Mouse (Mus musculus): Measurements from ENCODE around the gene Grm4.

Grm4 gene

GRCm38 (mm10) chr17:27511865-27512618 lies 9.2 kb downstream of the Grm4 start:
- no peak for DNase-seq (ENCODE audit: low spot score)

- no peak for DNase-seq (ENCODE audit: low spot score)
Observed at GRCm38 (mm10) chr17:27511125-27511735, 10.0 kb downstream of the Grm4 start.

- DNase-seq (ENCODE audit: low spot score) = no peak
Observed at GRCm38 (mm10) chr17:27510258-27511124, 10.7 kb downstream of the Grm4 start.

DNA sequence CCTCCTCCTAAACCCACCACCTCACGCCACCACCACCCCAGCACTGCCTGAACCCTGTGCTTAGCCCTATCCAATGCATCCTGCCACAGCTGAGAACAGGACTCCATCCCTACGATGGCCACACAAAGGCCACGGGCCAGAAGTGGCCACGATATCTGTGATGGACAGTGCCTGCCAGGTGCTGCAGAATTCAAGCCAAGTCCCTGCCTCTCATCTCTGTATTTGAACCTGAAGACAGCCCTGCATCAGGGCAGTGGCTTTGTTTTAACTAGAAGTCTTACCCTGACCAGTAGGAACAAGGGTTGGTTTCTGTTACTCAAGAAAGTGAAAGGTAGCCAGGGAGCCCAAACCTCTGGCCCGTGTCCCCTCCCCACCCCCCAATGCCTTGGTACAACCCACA lies 12.1 kb downstream of the Grm4 start:
- DNase-seq (ENCODE audit: low spot score) = no peak

DNA sequence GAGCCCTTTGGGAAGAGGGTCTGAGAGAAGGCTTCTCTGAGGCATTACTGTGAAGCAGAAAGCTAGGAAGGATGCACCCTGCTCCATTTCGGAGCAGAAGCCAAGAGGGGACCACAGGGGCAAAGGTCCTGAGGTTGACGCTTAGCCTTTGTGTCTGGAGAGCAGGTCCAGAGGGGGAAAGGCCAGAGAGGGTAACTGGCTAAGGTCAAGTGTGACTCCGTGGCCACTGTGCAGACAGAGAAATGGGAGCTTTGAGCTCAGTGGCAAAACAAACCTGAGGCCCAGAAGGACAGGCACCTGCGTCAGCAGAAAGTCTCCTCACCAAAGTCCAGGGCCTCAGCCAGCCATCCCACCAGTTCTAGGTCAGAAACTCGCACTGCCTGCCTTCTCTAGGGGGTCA lies 12.7 kb downstream of the Grm4 start:
- DNase-seq (ENCODE audit: low spot score) = no peak

DNA sequence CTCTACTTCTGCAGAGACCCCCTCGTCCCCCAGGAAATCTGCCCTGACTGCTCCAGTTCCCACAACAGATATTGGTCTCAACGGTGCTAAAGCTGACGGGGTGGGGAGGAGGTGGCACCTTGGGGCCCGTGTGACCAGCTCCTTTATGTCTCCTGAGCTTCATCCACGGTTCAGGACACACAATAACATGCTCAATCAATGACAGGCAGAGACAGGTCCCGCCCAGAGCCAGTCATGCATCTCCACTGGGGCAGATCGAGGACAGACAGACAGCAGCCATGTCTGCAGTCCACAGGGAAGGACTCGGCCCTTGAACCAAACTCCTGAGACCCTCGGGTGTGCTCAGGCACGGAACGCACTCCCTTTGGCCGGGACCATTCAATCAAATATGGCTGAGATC lies 13.2 kb downstream of the Grm4 start:
- DNase-seq (ENCODE audit: low spot score) = no peak

DNA sequence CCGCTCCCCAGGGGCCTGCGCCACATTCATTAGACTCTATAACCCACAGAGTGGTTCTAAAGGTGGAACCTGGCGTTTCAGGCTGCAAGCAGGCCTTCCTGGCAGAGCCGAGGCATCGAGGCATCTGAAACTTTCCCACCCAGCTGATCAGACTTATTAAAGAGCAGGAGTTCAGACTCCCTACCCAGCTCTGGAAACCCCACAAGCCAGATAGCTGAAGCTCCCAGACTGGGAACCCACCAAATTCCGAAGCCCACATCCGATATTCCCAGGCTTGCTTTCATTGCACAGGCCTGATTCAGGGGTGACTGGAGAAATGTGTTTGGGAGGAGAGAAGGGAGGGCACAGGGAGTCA lies 13.6 kb downstream of the Grm4 start:
- DNase-seq (ENCODE audit: low spot score) = no peak

DNA sequence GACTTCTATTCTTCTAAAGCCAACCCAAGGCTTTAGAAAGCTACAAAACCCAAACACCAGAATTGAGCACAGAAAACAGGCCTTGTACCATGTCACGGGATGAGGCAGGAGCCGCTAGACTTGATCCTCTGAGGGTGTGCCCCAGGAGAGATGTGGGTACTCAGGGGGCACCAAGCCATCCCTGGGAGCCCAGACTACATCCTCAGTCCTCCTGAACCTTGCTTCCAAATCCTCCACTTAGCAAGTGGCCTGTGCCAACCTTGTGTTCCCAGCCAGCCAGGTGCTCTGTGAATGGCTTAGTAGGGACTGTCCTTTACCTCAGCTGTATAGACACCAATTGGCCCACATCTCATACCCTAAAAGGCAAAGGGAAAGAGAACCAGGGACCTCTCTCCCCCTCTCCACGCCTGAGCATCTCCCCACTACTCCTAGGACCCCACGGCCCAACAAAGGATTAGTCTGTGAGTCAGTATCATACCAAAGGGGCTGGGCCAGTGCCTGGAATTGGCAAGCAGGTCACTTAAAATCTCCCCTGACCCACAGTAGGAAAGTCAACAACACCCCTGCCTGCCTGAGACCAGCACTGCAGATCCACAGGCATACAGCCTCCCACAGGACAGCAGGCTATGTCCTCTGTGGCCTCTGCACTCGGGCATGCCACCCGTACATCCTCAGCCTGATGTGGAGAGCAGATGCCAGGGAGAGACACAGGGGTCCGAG lies 14.2 kb downstream of the Grm4 start:
- no peak for DNase-seq (ENCODE audit: low spot score)

GRCm38 (mm10) chr17:27506362-27506761 lies 14.8 kb downstream of the Grm4 start:
- DNase-seq (ENCODE audit: low spot score) = no peak

GRCm38 (mm10) chr17:27505221-27505881 lies 15.9 kb downstream of the Grm4 start:
- DNase-seq (ENCODE audit: low spot score) = no peak

- no peak for DNase-seq (ENCODE audit: low spot score)
Observed at GRCm38 (mm10) chr17:27503869-27504268, 17.3 kb downstream of the Grm4 start.

- no peak for DNase-seq (ENCODE audit: low spot score)
Observed at GRCm38 (mm10) chr17:27502736-27503445, 18.3 kb downstream of the Grm4 start.

- DNase-seq (ENCODE audit: low spot score) = no peak
Observed at GRCm38 (mm10) chr17:27502288-27502687, 18.9 kb downstream of the Grm4 start.

- DNase-seq (ENCODE audit: low spot score) = no peak
Observed at GRCm38 (mm10) chr17:27501331-27502251, 19.6 kb downstream of the Grm4 start.

DNA sequence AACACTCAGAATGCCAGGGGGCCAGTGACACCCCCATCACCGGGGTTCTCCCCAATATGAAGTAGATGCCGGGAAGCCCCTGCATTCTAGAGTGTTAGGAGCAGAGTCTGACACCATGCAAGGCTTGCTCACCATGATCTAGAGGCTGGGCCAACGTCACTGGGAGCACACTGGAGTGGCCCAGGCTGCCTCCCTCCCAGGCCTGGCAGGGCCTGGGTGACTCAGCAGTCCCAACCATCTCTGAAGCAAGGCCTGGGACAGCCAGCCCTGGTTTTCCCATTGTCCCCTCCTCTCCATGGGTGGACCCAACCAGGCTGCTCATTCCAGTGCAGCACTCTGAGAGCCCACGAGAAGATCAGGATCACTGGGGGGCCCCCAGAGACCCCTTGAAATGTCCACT lies 20.4 kb downstream of the Grm4 start:
- DNase-seq (ENCODE audit: low spot score) = no peak

- DNase-seq (ENCODE audit: low spot score) = no peak
Observed at GRCm38 (mm10) chr17:27499080-27499479, 22.1 kb downstream of the Grm4 start.

- no peak for DNase-seq (ENCODE audit: low spot score)
Observed at GRCm38 (mm10) chr17:27497798-27498197, 23.4 kb downstream of the Grm4 start.

GRCm38 (mm10) chr17:27495008-27495540 lies 26.1 kb downstream of the Grm4 start:
- no peak for DNase-seq (ENCODE audit: low spot score)

- DNase-seq (ENCODE audit: low spot score) = no peak
Observed at GRCm38 (mm10) chr17:27493969-27494368, 27.2 kb downstream of the Grm4 start.

DNA sequence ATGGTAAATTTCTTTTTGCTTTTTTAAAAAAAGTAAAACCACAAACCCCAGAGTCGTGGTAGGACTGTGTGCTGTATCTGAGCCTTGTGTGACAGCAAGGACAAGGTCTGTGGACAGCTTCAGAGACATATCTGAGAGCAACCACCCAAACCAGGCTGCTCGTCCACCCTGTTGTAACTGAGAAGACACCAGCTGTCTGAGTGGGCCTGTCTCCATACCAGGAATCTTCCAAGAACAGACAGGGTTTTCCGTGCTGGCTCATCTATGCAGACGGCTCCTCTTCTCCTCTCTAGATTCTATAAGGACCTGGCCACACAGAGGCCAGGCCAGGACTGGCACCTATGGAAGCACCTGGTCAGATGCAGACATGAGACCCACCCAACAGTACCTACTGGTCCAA lies 27.8 kb downstream of the Grm4 start:
- no peak for DNase-seq (ENCODE audit: low spot score)
